Mouse (Mus musculus): ENCODE measurements around the gene Fam71e1. TPM values are rescaled to one million over a fixed set of nuclear protein-coding genes. Genes with fewer than 3 reads are reported as not detected.

Gene Fam71e1
- polyA plus RNA-seq, 1 experiment = 9.4 TPM

GRCm38 (mm10) chr7:44466888-44467311 is 29.5 kb upstream of the Fam71e1 start:
- Histone ChIP-seq H3K27ac (ENCODE audit: control insufficient read depth, insufficient read depth, low read length) (no peak overlapping the region), H3K4me3 (ENCODE audit: control insufficient read depth, insufficient read depth, low read length) (no peak overlapping the region), H3K36me3 (ENCODE audit: control insufficient read depth, insufficient read depth, low read length) (no peaks in the 10 kb centered on the region), H3K27me3 (ENCODE audit: control insufficient read depth, insufficient read depth, low read length) (no peaks in the 10 kb centered on the region; the same call in 1 of the 2 replicates), H3K4me1 (replicated peaks; ENCODE audit: control insufficient read depth, insufficient read depth, low read length) (peaks cover 8% of the 10 kb centered on the region)
- no peak for DNase-seq
- TF ChIP-seq POLR2A (IDR thresholded peaks at IDR 0.05; ENCODE audit: control insufficient read depth, extremely low read depth, insufficient read depth, low read length, poor library complexity) (no peak), CTCF (IDR thresholded peaks at IDR 0.05; ENCODE audit: borderline replicate concordance, control insufficient read depth, extremely low read depth, insufficient read depth, low read length, poor library complexity) (no peak)
- WGBS = 95% methylated on average over 16 of the region's 16 CpGs

GRCm38 (mm10) chr7:44467811-44468411 is 28.5 kb upstream of the Fam71e1 start, which contains the start of gene Josd2:
Gene Josd2 (plus strand): TSS chr7:44467980.
- H3K36me3 ChIP-seq (ENCODE audit: control insufficient read depth, insufficient read depth, low read length) = no peaks in the 10 kb centered on the region
- no peaks in the 10 kb centered on the region; the same call in 1 of the 2 replicates for H3K27me3 ChIP-seq (ENCODE audit: control insufficient read depth, insufficient read depth, low read length)
- peaks cover 10% of the 10 kb centered on the region for H3K4me1 ChIP-seq (replicated peaks; ENCODE audit: control insufficient read depth, insufficient read depth, low read length)
- TF ChIP-seq POLR2A (IDR thresholded peaks at IDR 0.05; ENCODE audit: control insufficient read depth, extremely low read depth, insufficient read depth, low read length, poor library complexity) (peak; percentile 40; the same call in 1 of the 2 replicates), CTCF (IDR thresholded peaks at IDR 0.05; ENCODE audit: borderline replicate concordance, control insufficient read depth, extremely low read depth, insufficient read depth, low read length, poor library complexity) (0 out of 2 replicates have a peak, but pooled peaks have one; percentile 47)
- no peak within 1 kb of the TSS for H3K27ac ChIP-seq (ENCODE audit: control insufficient read depth, insufficient read depth, low read length)
- peak within 1 kb of the TSS; percentile 81 for H3K4me3 ChIP-seq (ENCODE audit: control insufficient read depth, insufficient read depth, low read length)
- DNase-seq = peak; percentile 89
- WGBS = under 1% methylated on average over 42 of the region's 42 CpGs

- peaks cover 14% of the 10 kb centered on the region for H3K4me1 ChIP-seq (replicated peaks; ENCODE audit: control insufficient read depth, insufficient read depth, low read length)
- no peak for DNase-seq
- no peaks in the 10 kb centered on the region; the same call in 1 of the 2 replicates for H3K27me3 ChIP-seq (ENCODE audit: control insufficient read depth, insufficient read depth, low read length)
- H3K27ac ChIP-seq (ENCODE audit: control insufficient read depth, insufficient read depth, low read length) = no peak overlapping the region
- 92% methylated on average over 15 of the region's 15 CpGs for WGBS
- no peaks in the 10 kb centered on the region for H3K36me3 ChIP-seq (ENCODE audit: control insufficient read depth, insufficient read depth, low read length)
- peak overlapping the region; percentile 81; the same call in 1 of the 2 replicates for H3K4me3 ChIP-seq (ENCODE audit: control insufficient read depth, insufficient read depth, low read length)
- TF ChIP-seq CTCF (IDR thresholded peaks at IDR 0.05; ENCODE audit: borderline replicate concordance, control insufficient read depth, extremely low read depth, insufficient read depth, low read length, poor library complexity) (no peak), POLR2A (IDR thresholded peaks at IDR 0.05; ENCODE audit: control insufficient read depth, extremely low read depth, insufficient read depth, low read length, poor library complexity) (no peak)
Observed at GRCm38 (mm10) chr7:44468644-44469285, 27.6 kb upstream of the Fam71e1 start.

- no peaks in the 10 kb centered on the region for H3K36me3 ChIP-seq (ENCODE audit: control insufficient read depth, insufficient read depth, low read length)
- TF ChIP-seq POLR2A (IDR thresholded peaks at IDR 0.05; ENCODE audit: control insufficient read depth, extremely low read depth, insufficient read depth, low read length, poor library complexity) (no peak), CTCF (IDR thresholded peaks at IDR 0.05; ENCODE audit: borderline replicate concordance, control insufficient read depth, extremely low read depth, insufficient read depth, low read length, poor library complexity) (no peak)
- no peak for DNase-seq
- H3K27me3 ChIP-seq (ENCODE audit: control insufficient read depth, insufficient read depth, low read length) = no peaks in the 10 kb centered on the region
- no peak overlapping the region for H3K27ac ChIP-seq (ENCODE audit: control insufficient read depth, insufficient read depth, low read length)
- no peak overlapping the region for H3K4me3 ChIP-seq (ENCODE audit: control insufficient read depth, insufficient read depth, low read length)
- peaks cover 14% of the 10 kb centered on the region for H3K4me1 ChIP-seq (replicated peaks; ENCODE audit: control insufficient read depth, insufficient read depth, low read length)
- 96% methylated on average over 16 of the region's 16 CpGs for WGBS
Observed at GRCm38 (mm10) chr7:44469677-44470675, 26.4 kb upstream of the Fam71e1 start.

- WGBS = 97% methylated on average over 16 of the region's 16 CpGs
- Histone ChIP-seq H3K27ac (ENCODE audit: control insufficient read depth, insufficient read depth, low read length) (no peak overlapping the region), H3K36me3 (ENCODE audit: control insufficient read depth, insufficient read depth, low read length) (no peaks in the 10 kb centered on the region), H3K4me1 (replicated peaks; ENCODE audit: control insufficient read depth, insufficient read depth, low read length) (peaks cover 14% of the 10 kb centered on the region), H3K27me3 (ENCODE audit: control insufficient read depth, insufficient read depth, low read length) (no peaks in the 10 kb centered on the region), H3K4me3 (ENCODE audit: control insufficient read depth, insufficient read depth, low read length) (no peak overlapping the region)
- TF ChIP-seq CTCF (IDR thresholded peaks at IDR 0.05; ENCODE audit: borderline replicate concordance, control insufficient read depth, extremely low read depth, insufficient read depth, low read length, poor library complexity) (no peak), POLR2A (IDR thresholded peaks at IDR 0.05; ENCODE audit: control insufficient read depth, extremely low read depth, insufficient read depth, low read length, poor library complexity) (no peak)
- no peak for DNase-seq
Observed at GRCm38 (mm10) chr7:44470696-44471612, 25.4 kb upstream of the Fam71e1 start.
